Mouse (Mus musculus) cerebellum, postnatal 25 days (tissue): ENCODE results near the gene Wsb1.
"Not testable (repeated sequence)": the region's sequence is repeated elsewhere in the genome, so short reads cannot be mapped to it uniquely, and the experiment has no call there.

ENCODE experiments used
- DNase-seq, 2 experiments: peaks; one replicate each; pipeline ENCODE4 v3.0.0; 2021; ENCODE audit warnings: mixed read lengths in 2 of 2

Gene Wsb1

GRCm38 (mm10) chr11:79264376-79264775, 9.9 kb upstream of the Wsb1 start:
- DNase-seq, result no peak

- not testable (repeated sequence) for DNase-seq
These were observed 5.7 kb upstream of the Wsb1 start for GRCm38 (mm10) chr11:79260126-79260525.

- DNase-seq, result no peak
These were observed 4.3 kb upstream of the Wsb1 start for GRCm38 (mm10) chr11:79258738-79259137.

- peak; percentile 66 to 68 for DNase-seq
These were observed 705 bp downstream of the Wsb1 start for GRCm38 (mm10) chr11:79253542-79254390.

GRCm38 (mm10) chr11:79252881-79253541, 1.5 kb downstream of the Wsb1 start:
- no peak for DNase-seq

GRCm38 (mm10) chr11:79239024-79239423, 15.4 kb downstream of the Wsb1 start:
- DNase-seq, result no peak

GRCm38 (mm10) chr11:79238398-79238752, 16.1 kb downstream of the Wsb1 start:
- DNase-seq, result no peak

GRCm38 (mm10) chr11:79237644-79238397, 16.6 kb downstream of the Wsb1 start:
- no peak for DNase-seq

- no peak for DNase-seq
These were observed 24.3 kb downstream of the Wsb1 start for GRCm38 (mm10) chr11:79230251-79230570.

GRCm38 (mm10) chr11:79229561-79230250, 24.8 kb downstream of the Wsb1 start:
- peak; percentile 74 to 81 for DNase-seq

- DNase-seq, result peak in 1 of 2 experiments; percentile 17
These were observed 25.4 kb downstream of the Wsb1 start for GRCm38 (mm10) chr11:79229057-79229504.

- DNase-seq, result no peak
These were observed 26.4 kb downstream of the Wsb1 start for GRCm38 (mm10) chr11:79228089-79228488.

GRCm38 (mm10) chr11:79225371-79226155, 28.9 kb downstream of the Wsb1 start:
- no peak for DNase-seq

GRCm38 (mm10) chr11:79224562-79225280, 29.8 kb downstream of the Wsb1 start:
- DNase-seq, result peak; percentile 88 to 91

- no peak for DNase-seq
These were observed 31.1 kb downstream of the Wsb1 start for GRCm38 (mm10) chr11:79223420-79223819.

GRCm38 (mm10) chr11:79222661-79223060, 31.8 kb downstream of the Wsb1 start:
- DNase-seq, result no peak

- DNase-seq, result no peak
These were observed 32.8 kb downstream of the Wsb1 start for GRCm38 (mm10) chr11:79221641-79222040.

GRCm38 (mm10) chr11:79218936-79219626, 35.4 kb downstream of the Wsb1 start:
- no peak for DNase-seq

- DNase-seq, result no peak
These were observed 36.4 kb downstream of the Wsb1 start for GRCm38 (mm10) chr11:79218061-79218460.

- DNase-seq, result no peak
These were observed 37.3 kb downstream of the Wsb1 start for GRCm38 (mm10) chr11:79217133-79217532.

GRCm38 (mm10) chr11:79215539-79215938, 38.9 kb downstream of the Wsb1 start:
- no peak for DNase-seq
